Mouse (Mus musculus) lung, adult 18-20 months (tissue): Measurements from ENCODE around the gene H2al1d.
"Not testable (repeated sequence)": the region's sequence is repeated elsewhere in the genome, so short reads cannot be mapped to it uniquely, and the experiment has no call there.

ENCODE experiments used
- DNase-seq, 2 experiments: peaks; one replicate each; pipeline ENCODE4 v3.0.0; 2022; ENCODE audit warnings: mixed read lengths in 2 of 2

The H2al1d gene

DNA sequence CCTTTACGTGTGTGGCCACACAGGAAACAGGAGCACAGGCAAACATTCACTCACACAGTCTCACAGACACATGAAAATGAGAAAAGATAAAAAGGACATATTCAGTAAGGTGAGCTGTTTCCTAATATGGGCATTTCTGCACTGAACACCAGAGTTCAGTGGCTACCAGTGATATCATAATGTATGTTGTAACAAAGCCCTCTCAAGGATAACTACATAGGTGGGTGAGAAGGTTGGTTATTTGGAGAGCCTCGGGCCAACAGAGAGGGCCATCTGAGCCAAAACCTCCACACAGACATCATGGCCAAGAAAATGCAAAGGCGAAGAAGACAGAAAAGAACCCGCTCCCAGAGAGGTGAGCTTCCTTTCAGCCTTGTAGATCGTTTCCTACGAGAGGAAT is at the start of gene H2al1d:
Gene H2al1d (plus strand): TSS at position 301 of the 400 bp plus-strand sequence.
- DNase-seq = not testable (repeated sequence)

DNA sequence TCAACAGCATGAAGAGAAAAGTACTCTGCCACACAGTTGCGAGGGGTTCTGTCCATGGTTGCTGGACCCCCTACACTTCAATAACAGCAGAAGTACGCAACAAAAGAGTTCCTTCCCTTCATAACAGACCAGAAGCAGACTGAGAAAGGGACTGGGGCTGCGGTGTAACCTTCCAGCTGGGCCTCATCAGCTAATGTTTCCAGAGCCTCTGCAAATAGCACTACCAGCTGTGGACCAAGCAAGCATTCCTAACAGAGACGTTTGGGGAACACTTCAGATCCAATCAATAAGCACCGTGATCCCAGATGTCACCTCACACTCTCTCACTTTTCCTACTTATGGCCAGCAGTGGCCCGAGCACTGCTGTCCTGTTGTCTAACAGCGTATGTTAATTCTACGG is 43.7 kb upstream of the H2al1d start:
- DNase-seq = no peak

DNA sequence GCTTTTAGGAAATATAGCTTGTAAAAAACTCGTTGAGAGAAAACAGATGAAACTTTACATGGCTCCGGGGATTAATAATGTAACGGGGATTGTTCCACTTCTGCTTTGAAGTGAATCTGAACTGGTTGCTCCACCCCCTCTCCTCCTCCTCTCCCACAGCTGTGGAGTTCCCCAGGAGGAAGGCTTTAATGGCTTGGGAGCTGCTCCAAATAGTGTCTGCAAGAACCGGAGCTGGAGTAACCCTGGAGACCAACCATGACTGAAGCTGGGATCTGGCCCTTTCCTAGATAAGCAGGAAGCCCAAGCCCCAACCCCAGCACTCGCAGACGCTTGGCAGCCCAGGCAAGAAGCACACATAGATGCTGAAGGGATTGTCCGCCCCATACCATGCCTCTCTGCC is 40.8 kb upstream of the H2al1d start:
- DNase-seq = peak; percentile 5 to 15

DNA sequence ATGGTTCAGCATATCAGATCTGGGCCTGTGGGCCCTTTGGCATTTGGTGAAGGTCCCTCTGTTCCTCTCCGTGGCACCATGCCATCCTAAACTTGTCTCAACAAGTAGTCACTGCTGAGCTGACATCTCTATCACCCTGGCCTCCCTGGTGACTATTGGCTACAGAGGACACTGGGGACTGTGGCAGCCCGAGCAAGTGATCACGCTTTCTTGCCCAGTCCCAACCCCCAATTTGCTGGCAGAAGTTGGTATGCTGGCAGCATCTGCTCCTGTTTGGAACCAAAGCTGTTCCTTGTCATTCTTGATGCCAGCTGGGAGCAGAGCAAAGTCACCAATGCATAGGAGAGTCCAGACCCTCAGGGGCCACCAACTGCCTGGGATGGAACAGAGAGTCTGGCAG is 39.5 kb upstream of the H2al1d start:
- DNase-seq = no peak

DNA sequence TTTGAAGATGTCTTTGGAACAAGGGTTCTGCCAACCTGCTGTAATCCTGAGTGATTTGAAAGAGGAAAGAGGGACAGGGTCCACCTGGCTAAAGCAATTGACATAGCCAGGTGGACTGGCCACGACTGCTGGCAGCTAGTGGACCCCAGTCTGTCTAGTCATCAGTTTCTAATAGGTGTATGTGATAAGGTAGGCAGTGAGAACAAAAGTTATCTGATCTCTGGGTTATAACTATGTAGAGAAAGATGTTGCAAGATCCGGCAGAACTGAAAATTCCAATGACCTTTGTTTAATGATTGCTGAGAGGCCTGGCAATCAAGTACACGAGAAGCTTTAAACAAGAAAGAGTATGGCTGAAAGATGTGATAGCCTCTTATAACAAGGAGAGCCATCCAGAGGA is 35.4 kb upstream of the H2al1d start:
- no peak for DNase-seq

DNA sequence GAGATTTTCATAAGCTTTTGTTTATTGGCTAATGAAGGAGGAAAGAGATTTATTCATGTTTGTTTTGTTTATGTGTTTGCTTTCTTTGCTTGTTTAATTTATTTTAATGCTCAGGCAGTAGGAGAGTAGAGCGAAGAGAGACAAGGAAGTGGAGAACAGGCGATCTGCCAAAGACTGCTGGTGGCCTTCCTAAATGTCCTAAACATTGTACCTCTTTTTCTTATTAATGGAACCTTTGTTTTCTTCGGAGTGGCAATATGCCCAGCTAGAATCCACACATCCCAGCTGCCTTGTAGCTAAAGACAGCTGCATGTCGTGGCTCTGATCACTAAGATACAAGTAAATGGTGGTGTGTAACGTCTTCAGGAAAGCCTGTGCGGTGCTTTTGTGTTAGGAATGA is 31.5 kb upstream of the H2al1d start:
- DNase-seq = no peak

DNA sequence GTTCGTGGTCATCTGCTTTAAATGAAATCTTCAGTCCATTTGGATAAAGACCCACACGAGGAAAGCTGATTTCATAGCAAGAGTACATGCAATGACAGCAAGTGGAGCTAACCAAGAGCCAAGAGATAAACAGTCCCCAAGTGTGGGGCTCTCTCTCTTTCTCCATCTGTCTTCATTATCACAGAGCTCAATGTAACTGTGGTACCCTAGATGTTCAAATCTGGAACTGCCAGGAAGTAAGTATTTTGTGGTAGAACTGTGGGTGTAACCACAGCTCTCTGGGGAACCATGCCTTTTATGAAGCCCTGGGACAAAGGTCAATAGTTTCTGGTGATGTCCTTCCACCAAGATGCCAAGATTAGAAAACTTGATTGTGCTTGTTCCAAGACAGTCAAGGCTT is 27.9 kb upstream of the H2al1d start:
- no peak for DNase-seq

DNA sequence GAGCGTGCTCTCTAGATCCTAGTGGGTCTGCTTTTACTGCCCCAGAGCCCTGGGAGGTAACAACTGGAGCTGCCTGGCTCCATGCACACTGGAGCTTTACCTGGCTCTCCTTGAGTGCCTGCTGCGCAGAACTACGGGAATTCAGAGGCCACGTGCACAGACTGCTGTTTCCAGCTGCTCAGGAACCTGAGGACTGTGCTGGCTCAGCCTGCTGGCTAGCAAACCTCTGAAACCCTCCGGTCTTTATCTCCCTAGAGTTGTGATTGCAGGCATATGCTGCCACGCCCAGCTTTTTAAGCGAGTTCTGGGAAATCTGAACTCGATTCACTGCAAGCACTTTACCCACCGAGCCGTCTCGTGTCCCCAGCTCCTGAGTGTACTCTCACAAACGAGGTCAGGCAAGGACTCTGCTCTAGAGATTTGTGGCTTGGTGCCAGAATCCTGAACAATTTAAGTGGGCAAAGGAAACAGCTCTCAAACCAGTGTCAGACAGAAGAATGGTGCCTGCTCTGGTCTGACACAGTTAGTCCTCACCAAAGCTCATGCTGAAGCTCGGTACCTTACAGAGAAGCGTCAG is 20.2 kb upstream of the H2al1d start:
- DNase-seq = peak; percentile 20 to 49

DNA sequence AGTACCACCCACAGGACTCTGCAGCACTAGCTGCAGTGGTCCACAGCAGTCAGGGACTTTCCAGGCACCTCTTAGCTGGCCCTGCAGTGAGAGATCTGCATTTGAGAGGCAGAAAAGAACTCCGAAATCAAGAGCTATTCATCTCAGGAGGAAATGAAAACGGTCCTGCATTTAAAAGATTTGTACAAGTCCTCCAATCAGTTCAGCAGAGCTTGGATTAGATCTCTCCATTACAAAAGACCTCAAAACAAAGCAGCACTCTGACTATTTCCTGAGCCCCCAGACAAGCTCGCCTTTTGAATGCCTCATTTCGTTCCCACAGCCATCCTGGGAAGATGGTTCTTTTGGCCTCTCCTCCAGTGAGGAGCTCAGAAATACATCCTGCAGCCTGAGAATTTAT is 19.4 kb upstream of the H2al1d start:
- DNase-seq = no peak

DNA sequence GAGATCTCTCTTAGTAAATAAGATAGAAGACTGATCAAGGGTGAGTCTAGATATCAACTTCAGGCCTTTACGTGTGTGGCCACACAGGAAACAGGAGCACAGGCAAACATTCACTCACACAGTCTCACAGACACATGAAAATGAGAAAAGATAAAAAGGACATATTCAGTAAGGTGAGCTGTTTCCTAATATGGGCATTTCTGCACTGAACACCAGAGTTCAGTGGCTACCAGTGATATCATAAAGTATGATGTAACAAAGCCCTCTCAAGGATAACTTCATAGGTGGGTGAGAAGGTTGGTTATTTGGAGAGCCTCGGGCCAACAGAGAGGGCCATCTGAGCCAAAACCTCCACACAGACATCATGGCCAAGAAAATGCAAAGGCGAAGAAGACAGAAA is 9.7 kb upstream of the H2al1d start, which contains the start of gene H2al1a:
Gene H2al1a (plus strand): TSS at position 301 of the 400 bp plus-strand sequence.
- not testable (repeated sequence) for DNase-seq

DNA sequence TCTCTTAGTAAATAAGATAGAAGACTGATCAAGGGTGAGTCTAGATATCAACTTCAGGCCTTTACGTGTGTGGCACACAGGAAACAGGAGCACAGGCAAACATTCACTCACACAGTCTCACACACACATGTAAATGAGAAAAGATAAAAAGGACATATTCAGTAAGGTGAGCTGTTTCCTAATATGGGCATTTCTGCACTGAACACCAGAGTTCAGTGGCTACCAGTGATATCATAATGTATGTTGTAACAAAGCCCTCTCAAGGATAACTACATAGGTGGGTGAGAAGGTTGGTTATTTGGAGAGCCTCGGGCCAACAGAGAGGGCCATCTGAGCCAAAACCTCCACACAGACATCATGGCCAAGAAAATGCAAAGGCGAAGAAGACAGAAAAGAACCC is 6.5 kb upstream of the H2al1d start, which contains the start of gene H2al1b:
Gene H2al1b (plus strand): TSS at position 301 of the 400 bp plus-strand sequence.
- DNase-seq = not testable (repeated sequence)

DNA sequence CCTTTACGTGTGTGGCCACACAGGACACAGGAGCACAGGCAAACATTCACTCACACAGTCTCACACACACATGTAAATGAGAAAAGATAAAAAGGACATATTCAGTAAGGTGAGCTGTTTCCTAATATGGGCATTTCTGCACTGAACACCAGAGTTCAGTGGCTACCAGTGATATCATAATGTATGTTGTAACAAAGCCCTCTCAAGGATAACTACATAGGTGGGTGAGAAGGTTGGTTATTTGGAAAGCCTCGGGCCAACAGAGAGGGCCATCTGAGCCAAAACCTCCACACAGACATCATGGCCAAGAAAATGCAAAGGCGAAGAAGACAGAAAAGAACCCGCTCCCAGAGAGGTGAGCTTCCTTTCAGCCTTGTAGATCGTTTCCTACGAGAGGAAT is 3.3 kb upstream of the H2al1d start, which contains the start of gene H2al1c:
Gene H2al1c (plus strand): TSS at position 301 of the 400 bp plus-strand sequence.
- not testable (repeated sequence) for DNase-seq

DNA sequence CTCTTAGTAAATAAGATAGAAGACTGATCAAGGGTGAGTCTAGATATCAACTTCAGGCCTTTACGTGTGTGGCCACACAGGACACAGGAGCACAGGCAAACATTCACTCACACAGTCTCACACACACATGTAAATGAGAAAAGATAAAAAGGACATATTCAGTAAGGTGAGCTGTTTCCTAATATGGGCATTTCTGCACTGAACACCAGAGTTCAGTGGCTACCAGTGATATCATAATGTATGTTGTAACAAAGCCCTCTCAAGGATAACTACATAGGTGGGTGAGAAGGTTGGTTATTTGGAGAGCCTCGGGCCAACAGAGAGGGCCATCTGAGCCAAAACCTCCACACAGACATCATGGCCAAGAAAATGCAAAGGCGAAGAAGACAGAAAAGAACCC is 3.0 kb downstream of the H2al1d start, which contains the start of gene H2al1e:
Gene H2al1e (plus strand): TSS at position 301 of the 400 bp plus-strand sequence.
- not testable (repeated sequence) for DNase-seq

DNA sequence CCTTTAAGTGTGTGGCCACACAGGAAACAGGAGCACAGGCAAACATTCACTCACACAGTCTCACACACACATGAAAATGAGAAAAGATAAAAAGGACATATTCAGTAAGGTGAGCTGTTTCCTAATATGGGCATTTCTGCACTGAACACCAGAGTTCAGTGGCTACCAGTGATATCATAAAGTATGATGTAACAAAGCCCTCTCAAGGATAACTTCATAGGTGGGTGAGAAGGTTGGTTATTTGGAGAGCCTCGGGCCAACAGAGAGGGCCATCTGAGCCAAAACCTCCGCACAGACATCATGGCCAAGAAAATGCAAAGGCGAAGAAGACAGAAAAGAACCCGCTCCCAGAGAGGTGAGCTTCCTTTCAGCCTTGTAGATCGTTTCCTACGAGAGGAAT is 6.2 kb downstream of the H2al1d start, which contains the start of gene H2al1f:
Gene H2al1f (plus strand): TSS at position 301 of the 400 bp plus-strand sequence.
- not testable (repeated sequence) for DNase-seq

DNA sequence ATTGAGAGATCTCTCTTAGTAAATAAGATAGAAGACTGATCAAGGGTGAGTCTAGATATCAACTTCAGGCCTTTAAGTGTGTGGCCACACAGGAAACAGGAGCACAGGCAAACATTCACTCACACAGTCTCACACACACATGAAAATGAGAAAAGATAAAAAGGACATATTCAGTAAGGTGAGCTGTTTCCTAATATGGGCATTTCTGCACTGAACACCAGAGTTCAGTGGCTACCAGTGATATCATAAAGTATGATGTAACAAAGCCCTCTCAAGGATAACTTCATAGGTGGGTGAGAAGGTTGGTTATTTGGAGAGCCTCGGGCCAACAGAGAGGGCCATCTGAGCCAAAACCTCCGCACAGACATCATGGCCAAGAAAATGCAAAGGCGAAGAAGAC is 9.3 kb downstream of the H2al1d start, which contains the start of gene H2al1g:
Gene H2al1g (plus strand): TSS at position 301 of the 400 bp plus-strand sequence.
- not testable (repeated sequence) for DNase-seq

DNA sequence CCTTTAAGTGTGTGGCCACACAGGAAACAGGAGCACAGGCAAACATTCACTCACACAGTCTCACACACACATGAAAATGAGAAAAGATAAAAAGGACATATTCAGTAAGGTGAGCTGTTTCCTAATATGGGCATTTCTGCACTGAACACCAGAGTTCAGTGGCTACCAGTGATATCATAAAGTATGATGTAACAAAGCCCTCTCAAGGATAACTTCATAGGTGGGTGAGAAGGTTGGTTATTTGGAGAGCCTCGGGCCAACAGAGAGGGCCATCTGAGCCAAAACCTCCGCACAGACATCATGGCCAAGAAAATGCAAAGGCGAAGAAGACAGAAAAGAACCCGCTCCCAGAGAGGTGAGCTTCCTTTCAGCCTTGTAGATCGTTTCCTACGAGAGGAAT is 12.6 kb downstream of the H2al1d start, which contains the start of gene H2al1h:
Gene H2al1h (plus strand): TSS at position 301 of the 400 bp plus-strand sequence.
- DNase-seq = not testable (repeated sequence)

DNA sequence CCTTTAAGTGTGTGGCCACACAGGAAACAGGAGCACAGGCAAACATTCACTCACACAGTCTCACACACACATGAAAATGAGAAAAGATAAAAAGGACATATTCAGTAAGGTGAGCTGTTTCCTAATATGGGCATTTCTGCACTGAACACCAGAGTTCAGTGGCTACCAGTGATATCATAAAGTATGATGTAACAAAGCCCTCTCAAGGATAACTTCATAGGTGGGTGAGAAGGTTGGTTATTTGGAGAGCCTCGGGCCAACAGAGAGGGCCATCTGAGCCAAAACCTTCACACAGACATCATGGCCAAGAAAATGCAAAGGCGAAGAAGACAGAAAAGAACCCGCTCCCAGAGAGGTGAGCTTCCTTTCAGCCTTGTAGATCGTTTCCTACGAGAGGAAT is 15.7 kb downstream of the H2al1d start, which contains the start of gene H2al1i:
Gene H2al1i (plus strand): TSS at position 301 of the 400 bp plus-strand sequence.
- DNase-seq = not testable (repeated sequence)

DNA sequence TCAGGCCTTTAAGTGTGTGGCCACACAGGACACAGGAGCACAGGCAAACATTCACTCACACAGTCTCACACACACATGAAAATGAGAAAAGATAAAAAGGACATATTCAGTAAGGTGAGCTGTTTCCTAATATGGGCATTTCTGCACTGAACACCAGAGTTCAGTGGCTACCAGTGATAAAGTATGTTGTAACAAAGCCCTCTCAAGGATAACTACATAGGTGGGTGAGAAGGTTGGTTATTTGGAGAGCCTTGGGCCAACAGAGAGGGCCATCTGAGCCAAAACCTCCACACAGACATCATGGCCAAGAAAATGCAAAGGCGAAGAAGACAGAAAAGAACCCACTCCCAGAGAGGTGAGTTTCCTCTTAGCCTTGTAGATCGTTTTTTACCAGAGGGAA is 18.9 kb downstream of the H2al1d start, which contains the start of gene H2al1j:
Gene H2al1j (plus strand): TSS at position 301 of the 400 bp plus-strand sequence.
- not testable (repeated sequence) for DNase-seq

DNA sequence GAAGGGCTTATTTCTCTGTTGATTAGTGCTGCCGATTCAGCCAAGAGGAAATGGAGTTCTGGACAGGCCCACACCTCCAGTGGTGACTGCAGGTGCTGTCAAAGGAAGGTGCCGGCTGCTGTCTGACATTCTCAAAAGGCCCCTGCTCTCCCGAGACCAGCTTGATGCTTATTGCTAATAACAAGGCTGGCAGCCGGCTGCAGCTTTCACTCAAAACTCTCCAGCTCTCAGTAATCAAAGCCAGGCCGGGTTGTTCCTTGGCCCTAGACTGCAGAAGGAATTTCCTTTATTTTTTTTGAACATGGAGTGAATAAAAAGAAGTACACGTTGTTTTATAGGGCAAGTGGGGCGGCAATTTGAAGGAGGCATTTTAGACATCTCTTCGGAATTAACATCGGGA is 37.1 kb downstream of the H2al1d start:
- peak in 1 of 2 experiments; percentile 10 for DNase-seq

DNA sequence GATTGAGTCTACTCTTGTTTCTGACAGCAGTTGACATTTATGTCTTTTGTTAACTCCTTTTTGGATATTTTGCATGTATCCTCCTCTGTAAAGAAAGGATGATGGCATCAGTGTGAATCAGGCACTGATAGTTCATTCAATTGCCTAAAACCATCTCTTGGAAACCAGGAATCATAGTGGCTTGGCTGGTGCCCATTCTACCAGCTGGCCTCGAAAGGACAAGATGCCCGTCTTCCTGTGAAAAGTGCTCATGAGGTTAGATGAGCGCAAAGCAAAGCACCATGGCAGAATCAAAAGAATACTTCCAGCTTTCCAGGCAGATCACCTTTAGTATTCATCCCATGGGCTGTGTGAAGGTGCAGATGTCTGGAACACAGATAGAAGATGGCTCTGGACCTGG is 38.1 kb downstream of the H2al1d start:
- DNase-seq = no peak
